Mouse (Mus musculus) limb, embryonic 12.5 days (tissue): ENCODE data around the gene Tigd4. TPM values are rescaled to one million over a fixed set of nuclear protein-coding genes. Genes with fewer than 3 reads are reported as not detected.
"Not testable (repeated sequence)": the region's sequence is repeated elsewhere in the genome, so short reads cannot be mapped to it uniquely, and the experiment has no call there.

Source experiments
- ATAC-seq: fragments of 200-750 bp; cut with Nextera tagmentation; 2 replicates; pipeline ENCODE4 v1.8.0; 2017; ENCODE audit warnings: low read depth, moderate TSS enrichment; ENCODE audit not compliant: insufficient number of reproducible peaks, insufficient read depth, low FRiP score, low TSS enrichment
- H3K27ac ChIP-seq: fragments of 300-500 bp; sonication (generic); 2 replicates; pipeline ENCODE4 v1.5.1; 2016; ENCODE audit warnings: mild to moderate bottlenecking, moderate library complexity
- H3K27me3 ChIP-seq: fragments of 300-500 bp; sonication (generic); 2 replicates; pipeline ENCODE4 v1.6.1; 2016; ENCODE audit warnings: mild to moderate bottlenecking, moderate library complexity
- H3K36me3 ChIP-seq: fragments of 300-500 bp; sonication (generic); 2 replicates; pipeline ENCODE4 v1.6.1; 2016; ENCODE audit warnings: mild to moderate bottlenecking, moderate library complexity
- H3K4me1 ChIP-seq: fragments of 300-500 bp; sonication (generic); replicated peaks from 2 replicates; pipeline ENCODE4 v1.6.1; 2016
- H3K4me2 ChIP-seq: fragments of 300-500 bp; sonication (generic); 2 replicates; pipeline ENCODE4 v1.6.1; 2016; ENCODE audit warnings: mild to moderate bottlenecking, moderate library complexity
- H3K4me3 ChIP-seq: fragments of 300-500 bp; sonication (generic); replicated peaks from 2 replicates; pipeline ENCODE4 v1.5.1; 2016; ENCODE audit warnings: mild to moderate bottlenecking
- H3K9ac ChIP-seq: fragments of 300-500 bp; sonication (generic); replicated peaks from 2 replicates; pipeline ENCODE4 v1.6.1; 2016; ENCODE audit warnings: mild to moderate bottlenecking, moderate library complexity
- H3K9me3 ChIP-seq: fragments of 300-500 bp; sonication (generic); 2 replicates; pipeline ENCODE4 v1.6.1; 2016; ENCODE audit warnings: mild to moderate bottlenecking, moderate library complexity
- WGBS: fragments of 180-500 bp; shearing (Covaris S2); methylation state at CpG from one replicate; pipeline ENCODE4 v1.1.7; 2016; 5-methylcytosine and 5-hydroxymethylcytosine counted together
- polyA plus RNA-seq: library from polyadenylated mRNA; unstranded; fragments of >200 nt; fragmentation: Nextera tagmentation; extraction: Ambion mirVana; gene quantifications from 2 replicates; pipeline ENCODE4 v1.2.1, GENCODE M21; 2016

Gene Tigd4
- 0.09 and 0.12 TPM in 2 replicates for polyA plus RNA-seq

- Histone ChIP-seq H3K4me3 (no peak within 1 kb of the TSS), H3K9me3 (no peaks in the 10 kb centered on the region), H3K27ac (no peak within 1 kb of the TSS), H3K4me1 (no peaks in the 10 kb centered on the region), H3K27me3 (peaks cover 15% of the 10 kb centered on the region; the same call in 1 of the 2 replicates), H3K36me3 (no peaks in the 10 kb centered on the region), H3K9ac (no peak within 1 kb of the TSS), H3K4me2 (no peak within 1 kb of the TSS)
- 87% methylated on average over 2 of the region's 2 CpGs for WGBS
- no peak for ATAC-seq
These were observed at the start of gene Tigd4 for GRCm38 (mm10) chr3:84593274-84593673. Gene Tigd4 (plus strand): TSS chr3:84593574.

DNA sequence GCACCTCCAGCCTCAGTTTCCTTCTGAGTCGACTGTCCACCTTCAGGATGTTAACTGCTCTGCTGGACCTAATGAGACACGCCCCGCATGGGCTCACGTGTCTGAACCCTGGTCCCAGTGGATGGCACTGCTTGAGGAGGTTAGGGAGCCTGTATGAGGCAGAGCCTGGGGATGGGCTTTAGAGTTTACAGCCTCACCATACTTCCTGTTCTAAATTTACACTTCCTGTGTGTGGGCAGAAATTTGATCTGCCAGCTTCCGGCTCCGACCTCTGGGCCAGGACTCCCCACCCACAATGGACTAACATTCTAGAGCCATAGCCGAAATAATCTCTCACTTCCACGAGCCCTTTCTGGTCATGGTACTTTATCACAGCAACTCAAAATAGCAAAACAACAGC is 46.2 kb upstream of the Tigd4 start:
- H3K4me1 ChIP-seq: peaks cover 5% of the 10 kb centered on the region; the same call in 1 of the 2 replicates
- H3K36me3 ChIP-seq: no peaks in the 10 kb centered on the region
- ATAC-seq: no peak
- H3K9me3 ChIP-seq: no peaks in the 10 kb centered on the region
- H3K9ac ChIP-seq: no peak overlapping the region
- no peak overlapping the region for H3K27ac ChIP-seq
- WGBS: 66% methylated on average over 8 of the region's 8 CpGs
- no peaks in the 10 kb centered on the region for H3K27me3 ChIP-seq
- no peak overlapping the region for H3K4me2 ChIP-seq
- H3K4me3 ChIP-seq: no peak overlapping the region

DNA sequence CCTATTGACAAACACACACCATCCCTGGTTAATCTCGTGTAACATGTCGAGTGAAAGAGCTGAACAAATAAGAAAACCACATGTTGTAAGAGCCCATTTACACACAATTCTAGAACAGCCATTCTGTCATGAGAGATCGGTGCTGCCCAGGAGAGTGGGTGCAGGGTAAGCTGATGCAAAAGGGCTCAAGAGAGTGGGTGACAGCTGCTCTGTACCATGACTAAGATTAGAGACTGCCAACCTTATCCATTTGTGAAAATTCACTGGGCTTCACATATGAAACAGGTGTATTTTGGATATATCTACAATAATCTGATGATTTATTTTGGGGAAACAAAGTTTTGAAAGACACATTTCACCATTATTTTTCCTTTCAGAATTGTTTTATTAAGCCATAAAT is 37.6 kb upstream of the Tigd4 start:
- ATAC-seq: no peak
- 85% methylated on average over 3 of the region's 3 CpGs for WGBS
- 0 out of 2 replicates have a peak, but pooled peaks cover 5% of the 10 kb centered on the region for H3K4me1 ChIP-seq

DNA sequence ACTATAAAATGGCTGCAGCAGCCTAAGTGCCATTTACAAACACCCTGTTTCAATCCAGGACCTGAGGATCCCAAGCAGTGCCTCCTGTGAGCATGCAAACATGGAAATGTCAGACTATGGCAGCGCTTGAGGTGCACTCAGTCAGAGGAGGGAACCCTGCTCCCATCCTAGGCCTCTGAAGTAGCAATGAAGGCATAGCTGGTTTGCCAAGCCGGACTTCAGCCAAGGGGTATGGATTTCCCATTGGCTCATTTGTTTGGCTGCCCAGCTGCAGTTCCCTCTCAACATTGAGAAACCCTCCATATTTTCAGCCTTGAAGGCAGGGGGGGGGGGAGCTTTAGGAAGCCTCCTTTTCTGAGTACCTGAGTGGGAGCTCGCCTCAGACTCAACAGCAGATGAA is 35.1 kb upstream of the Tigd4 start:
- H3K4me2 ChIP-seq: no peak overlapping the region
- H3K36me3 ChIP-seq: no peaks in the 10 kb centered on the region
- H3K27me3 ChIP-seq: no peaks in the 10 kb centered on the region
- no peak for ATAC-seq
- H3K4me3 ChIP-seq: no peak overlapping the region
- H3K9ac ChIP-seq: no peak overlapping the region
- 89% methylated on average over 3 of the region's 3 CpGs for WGBS
- H3K9me3 ChIP-seq: no peaks in the 10 kb centered on the region
- 0 out of 2 replicates have a peak, but pooled peaks cover 5% of the 10 kb centered on the region for H3K4me1 ChIP-seq
- H3K27ac ChIP-seq: no peak overlapping the region

More for the DNA sequence above, 37.6 kb upstream of the Tigd4 start:
- no peak overlapping the region for H3K4me3 ChIP-seq
- H3K36me3 ChIP-seq: no peaks in the 10 kb centered on the region
- H3K9ac ChIP-seq: no peak overlapping the region
- no peaks in the 10 kb centered on the region for H3K9me3 ChIP-seq
- H3K4me2 ChIP-seq: no peak overlapping the region
- no peak overlapping the region for H3K27ac ChIP-seq
- no peaks in the 10 kb centered on the region for H3K27me3 ChIP-seq

GRCm38 (mm10) chr3:84562911-84563310 is 30.5 kb upstream of the Tigd4 start:
- not testable (repeated sequence) for H3K4me3 ChIP-seq, H3K9ac ChIP-seq, H3K4me1 ChIP-seq, H3K4me2 ChIP-seq, H3K36me3 ChIP-seq, H3K9me3 ChIP-seq, H3K27ac ChIP-seq, H3K27me3 ChIP-seq, ATAC-seq
- 92% methylated on average over 2 of the region's 2 CpGs for WGBS

DNA sequence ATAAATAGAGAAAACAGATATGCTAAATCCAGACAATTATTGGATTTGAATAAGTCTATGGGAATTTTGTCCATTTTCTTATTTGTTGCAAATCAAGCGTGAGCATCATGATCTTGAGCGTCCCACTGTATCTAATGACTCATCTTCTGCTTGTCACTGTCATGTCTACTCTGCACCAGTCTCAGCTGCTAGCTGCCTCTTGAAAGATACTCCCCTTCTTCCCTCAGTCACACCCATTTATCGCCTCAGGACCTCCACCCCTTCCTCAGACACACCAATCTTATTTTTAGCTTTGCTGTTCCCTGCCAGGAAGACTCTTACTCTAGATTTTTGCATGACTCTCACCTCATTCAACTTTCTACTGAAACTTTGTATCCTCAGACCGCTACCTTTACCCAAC is 30.0 kb upstream of the Tigd4 start:
- Histone ChIP-seq H3K36me3 (no peaks in the 10 kb centered on the region), H3K4me2 (no peak overlapping the region), H3K9me3 (no peaks in the 10 kb centered on the region), H3K27me3 (no peaks in the 10 kb centered on the region), H3K4me1 (no peaks in the 10 kb centered on the region), H3K9ac (no peak overlapping the region), H3K4me3 (no peak overlapping the region), H3K27ac (no peak overlapping the region)
- WGBS: 87% methylated on average over 4 of the region's 4 CpGs
- no peak for ATAC-seq

DNA sequence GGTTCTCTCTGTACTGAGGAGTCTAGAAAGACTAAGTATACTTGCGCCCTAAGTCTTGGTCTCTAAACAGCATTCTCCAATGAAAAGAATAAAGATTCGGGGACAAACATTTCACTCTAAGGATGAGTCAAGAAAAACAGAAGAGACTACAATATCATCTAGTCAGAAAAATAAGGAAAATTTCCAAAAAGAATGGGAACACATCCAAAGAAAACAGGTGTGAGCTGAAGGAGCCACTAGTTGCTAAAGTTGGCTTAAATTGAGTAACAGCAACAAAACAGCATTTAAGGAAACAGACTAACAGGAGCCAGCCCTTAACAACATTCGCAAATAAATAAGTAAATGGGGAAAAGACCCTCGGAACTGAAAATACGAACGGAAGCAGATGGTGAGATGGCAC is 24.8 kb upstream of the Tigd4 start:
- Histone ChIP-seq H3K4me2 (no peak overlapping the region), H3K27me3 (no peaks in the 10 kb centered on the region), H3K4me1 (peaks cover 8% of the 10 kb centered on the region; the same call in 1 of the 2 replicates), H3K27ac (no peak overlapping the region), H3K9me3 (no peaks in the 10 kb centered on the region), H3K4me3 (no peak overlapping the region), H3K36me3 (no peaks in the 10 kb centered on the region), H3K9ac (no peak overlapping the region)
- 89% methylated on average over 6 of the region's 6 CpGs for WGBS
- no peak for ATAC-seq

GRCm38 (mm10) chr3:84569587-84569986 is 23.8 kb upstream of the Tigd4 start:
- Histone ChIP-seq H3K4me1 (peaks cover 8% of the 10 kb centered on the region; the same call in 1 of the 2 replicates), H3K36me3 (no peaks in the 10 kb centered on the region), H3K4me2 (no peak overlapping the region), H3K4me3 (no peak overlapping the region), H3K9ac (no peak overlapping the region), H3K9me3 (no peaks in the 10 kb centered on the region), H3K27ac (no peak overlapping the region), H3K27me3 (no peaks in the 10 kb centered on the region)
- 80% methylated on average over 6 of the region's 6 CpGs for WGBS
- no peak for ATAC-seq

- H3K9me3 ChIP-seq: no peaks in the 10 kb centered on the region
- H3K4me2 ChIP-seq: no peak overlapping the region
- 88% methylated on average over 3 of the region's 3 CpGs for WGBS
- no peak overlapping the region for H3K9ac ChIP-seq
- H3K36me3 ChIP-seq: no peaks in the 10 kb centered on the region
- H3K4me3 ChIP-seq: no peak overlapping the region
- H3K4me1 ChIP-seq: peaks cover 8% of the 10 kb centered on the region; the same call in 1 of the 2 replicates
- H3K27ac ChIP-seq: no peak overlapping the region
- ATAC-seq: no peak
- no peaks in the 10 kb centered on the region for H3K27me3 ChIP-seq
These were observed 22.9 kb upstream of the Tigd4 start for GRCm38 (mm10) chr3:84570501-84570900.

DNA sequence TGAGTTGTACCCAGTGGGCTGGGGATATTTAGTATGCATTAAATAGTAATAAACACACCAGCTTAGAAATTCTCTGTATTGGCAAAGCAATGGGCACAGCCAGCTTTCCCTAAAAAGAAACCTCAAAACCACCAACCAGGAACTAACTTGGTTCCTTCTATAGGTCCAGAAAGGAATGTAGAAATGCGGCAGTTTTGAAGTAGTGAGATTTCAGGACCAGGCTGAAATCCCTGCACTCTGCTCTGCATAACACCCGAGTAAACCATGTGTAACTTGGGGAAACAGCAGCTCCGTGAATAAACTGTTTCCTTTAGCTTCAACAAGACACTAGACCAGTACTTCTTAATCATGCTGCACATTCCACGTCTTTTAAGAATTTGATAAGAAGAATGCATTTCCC is 12.7 kb upstream of the Tigd4 start:
- Histone ChIP-seq H3K27me3 (no peaks in the 10 kb centered on the region), H3K4me2 (peak overlapping the region; percentile 85), H3K9me3 (no peaks in the 10 kb centered on the region), H3K4me3 (peak overlapping the region; percentile 80; the same call in 1 of the 2 replicates), H3K9ac (no peak overlapping the region), H3K36me3 (no peaks in the 10 kb centered on the region), H3K27ac (no peak overlapping the region), H3K4me1 (peaks cover 17% of the 10 kb centered on the region)
- WGBS: 69% methylated on average over 4 of the region's 4 CpGs
- no peak for ATAC-seq

GRCm38 (mm10) chr3:84581696-84582022 is 11.7 kb upstream of the Tigd4 start:
- H3K4me2 ChIP-seq: peak overlapping the region; percentile 85
- no peak for ATAC-seq
- H3K4me1 ChIP-seq: peaks cover 17% of the 10 kb centered on the region
- 0% methylated on average over 4 of the region's 4 CpGs for WGBS
- H3K9ac ChIP-seq: peak overlapping the region; percentile 81
- H3K27me3 ChIP-seq: no peaks in the 10 kb centered on the region
- H3K9me3 ChIP-seq: no peaks in the 10 kb centered on the region
- H3K27ac ChIP-seq: peak overlapping the region; percentile 88
- peak overlapping the region; percentile 80 for H3K4me3 ChIP-seq
- no peaks in the 10 kb centered on the region for H3K36me3 ChIP-seq
